Mouse (Mus musculus) forebrain, embryonic 15.5 days (tissue): ENCODE measurements around the gene Cela1. TPM values are rescaled to one million over a fixed set of nuclear protein-coding genes. Genes with fewer than 3 reads are reported as not detected.

Experiments used
- ATAC-seq: fragments of 200-750 bp; cut with Nextera tagmentation; replicated peaks from 2 replicates; pipeline ENCODE4 v1.8.0; 2017; ENCODE audit warnings: mild to moderate bottlenecking, moderate TSS enrichment, moderate library complexity
- H3K27ac ChIP-seq: fragments of 300-500 bp; sonication (generic); replicated peaks from 2 replicates; pipeline ENCODE4 v1.5.1; 2015; ENCODE audit warnings: mild to moderate bottlenecking, inconsistent platforms
- H3K27me3 ChIP-seq: fragments of 300-500 bp; sonication (generic); 2 replicates; pipeline ENCODE4 v1.6.1; 2015; ENCODE audit warnings: inconsistent platforms
- H3K36me3 ChIP-seq: fragments of 300-500 bp; sonication (generic); 2 replicates; pipeline ENCODE4 v1.6.1; 2015; ENCODE audit warnings: mild to moderate bottlenecking, inconsistent platforms
- H3K4me1 ChIP-seq: fragments of 300-500 bp; sonication (generic); 2 replicates; pipeline ENCODE4 v1.6.1; 2015; ENCODE audit warnings: inconsistent platforms
- H3K4me2 ChIP-seq: fragments of 300-500 bp; sonication (generic); replicated peaks from 2 replicates; pipeline ENCODE4 v1.6.1; 2015; ENCODE audit warnings: mild to moderate bottlenecking, inconsistent platforms
- H3K4me3 ChIP-seq: fragments of 300-500 bp; sonication (generic); 2 replicates; pipeline ENCODE4 v1.5.1; 2015; ENCODE audit warnings: mild to moderate bottlenecking, inconsistent platforms
- H3K9ac ChIP-seq: fragments of 300-500 bp; sonication (generic); replicated peaks from 2 replicates; pipeline ENCODE4 v1.6.1; 2015; ENCODE audit warnings: mild to moderate bottlenecking, inconsistent platforms
- H3K9me3 ChIP-seq: fragments of 300-500 bp; sonication (generic); 2 replicates; pipeline ENCODE4 v1.6.1; 2016; ENCODE audit warnings: inconsistent platforms
- WGBS: fragments of 180-500 bp; shearing (Covaris S2); methylation state at CpG from one replicate; pipeline ENCODE4 v1.1.7; 2015; ENCODE audit warnings: mixed read lengths; 5-methylcytosine and 5-hydroxymethylcytosine counted together
- polyA plus RNA-seq: library from polyadenylated mRNA; unstranded; fragments of >200 nt; fragmentation: Nextera tagmentation; extraction: Ambion mirVana; gene quantifications from 2 replicates; pipeline ENCODE4 v1.2.1, GENCODE M21; 2015

Gene Cela1
- polyA plus RNA-seq, 1 experiment from 2014 or later = 0.43 TPM

DNA sequence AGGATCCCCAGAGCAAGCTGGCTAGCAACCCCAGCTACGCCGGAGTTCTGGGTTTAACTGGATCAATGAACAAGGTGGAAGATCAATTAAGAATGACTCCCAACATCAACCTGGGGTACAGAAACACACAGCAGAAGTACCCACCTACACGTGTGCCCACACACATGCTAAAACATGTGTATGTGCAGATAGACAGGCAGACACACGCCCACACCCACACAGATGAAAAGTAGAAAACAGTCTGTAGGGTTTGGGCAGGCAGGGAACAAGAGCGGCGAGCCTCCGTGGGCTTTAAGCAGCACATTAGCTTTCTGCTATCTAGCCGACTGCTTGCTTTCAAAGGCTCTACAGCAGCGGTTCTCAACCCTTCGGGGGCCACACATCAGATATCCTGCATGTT, 13.4 kb upstream of the Cela1 start:
- Histone ChIP-seq H3K9ac (no peak overlapping the region), H3K4me2 (no peak overlapping the region), H3K4me3 (no peak overlapping the region), H3K27me3 (peaks cover 5% of the 10 kb centered on the region; the same call in 1 of the 2 replicates), H3K27ac (no peak overlapping the region), H3K4me1 (peaks cover 5% of the 10 kb centered on the region; the same call in 1 of the 2 replicates), H3K36me3 (no peaks in the 10 kb centered on the region), H3K9me3 (no peaks in the 10 kb centered on the region)
- 63% methylated on average over 10 of the region's 10 CpGs for WGBS
- ATAC-seq = no peak

DNA sequence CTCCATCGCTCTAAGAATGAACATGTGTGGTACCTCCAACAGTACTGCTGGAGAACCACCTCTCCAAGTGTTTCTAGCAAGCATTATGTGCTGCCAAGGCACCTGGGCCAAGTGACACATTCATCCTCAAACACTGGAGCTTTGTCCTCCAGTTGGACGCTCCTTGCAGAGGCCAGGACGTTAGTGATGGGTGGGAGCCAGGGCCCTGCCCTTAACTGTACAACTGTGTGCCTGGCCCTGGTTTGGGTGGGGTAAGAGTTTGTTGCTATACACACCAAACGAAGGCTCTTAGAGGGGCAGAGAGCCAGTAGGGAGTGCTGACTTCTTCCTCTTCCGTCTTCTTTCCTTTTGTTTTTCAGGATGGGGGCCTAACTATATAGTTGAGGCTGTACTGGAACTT, 12.7 kb upstream of the Cela1 start:
- H3K27me3 ChIP-seq = peaks cover 5% of the 10 kb centered on the region; the same call in 1 of the 2 replicates
- no peaks in the 10 kb centered on the region for H3K9me3 ChIP-seq
- peaks cover 5% of the 10 kb centered on the region; the same call in 1 of the 2 replicates for H3K4me1 ChIP-seq
- H3K4me3 ChIP-seq = no peak overlapping the region
- ATAC-seq = no peak
- no peak overlapping the region for H3K9ac ChIP-seq
- H3K4me2 ChIP-seq = no peak overlapping the region
- WGBS = 70% methylated on average over 5 of the region's 5 CpGs
- H3K36me3 ChIP-seq = no peaks in the 10 kb centered on the region
- no peak overlapping the region for H3K27ac ChIP-seq

DNA sequence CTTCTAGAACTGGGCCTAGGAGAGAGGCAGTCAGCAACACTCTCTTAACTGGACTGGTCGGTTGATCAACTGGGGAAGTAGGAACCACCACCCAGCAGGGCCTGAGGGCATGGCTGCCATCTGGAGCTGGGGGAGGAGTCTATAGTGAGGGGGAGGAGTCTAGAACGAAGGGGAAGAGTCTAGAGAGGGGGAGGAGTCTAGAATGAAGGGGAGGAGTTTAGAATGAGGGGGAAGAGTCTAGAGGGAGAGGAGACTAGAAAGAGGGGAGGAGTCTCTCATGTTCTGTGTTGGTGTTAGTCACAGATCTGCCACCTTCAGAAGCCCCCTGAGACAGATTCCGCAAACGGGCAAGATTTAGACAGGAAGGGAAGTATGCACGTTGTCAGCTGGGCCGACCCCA, 11.7 kb upstream of the Cela1 start:
- H3K27me3 ChIP-seq = peaks cover 5% of the 10 kb centered on the region; the same call in 1 of the 2 replicates
- no peak overlapping the region for H3K9ac ChIP-seq
- 79% methylated on average over 6 of the region's 6 CpGs for WGBS
- no peaks in the 10 kb centered on the region for H3K36me3 ChIP-seq
- no peak for ATAC-seq
- peaks cover 5% of the 10 kb centered on the region; the same call in 1 of the 2 replicates for H3K4me1 ChIP-seq
- no peak overlapping the region for H3K27ac ChIP-seq
- H3K9me3 ChIP-seq = no peaks in the 10 kb centered on the region
- no peak overlapping the region for H3K4me3 ChIP-seq
- H3K4me2 ChIP-seq = no peak overlapping the region

DNA sequence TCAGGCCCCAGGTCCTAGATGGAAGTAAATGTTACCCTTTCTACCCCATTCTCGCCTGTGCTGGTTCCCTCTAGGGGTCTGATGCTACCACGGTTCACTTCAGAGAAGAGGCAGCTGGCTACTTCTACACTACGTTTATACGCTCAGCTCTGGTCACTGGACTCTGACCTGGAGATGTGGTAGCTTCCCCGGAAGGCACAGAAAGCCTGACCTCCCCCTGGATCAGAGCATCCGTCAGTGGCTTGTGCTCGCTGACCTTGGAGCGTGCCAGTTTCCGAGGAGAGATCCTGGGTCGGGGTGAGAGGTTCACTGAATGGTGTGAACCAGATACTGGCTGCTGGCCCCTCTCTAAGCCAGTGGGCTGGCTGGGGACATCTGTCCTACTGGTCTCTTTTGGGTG, 10.4 kb upstream of the Cela1 start:
- Histone ChIP-seq H3K4me3 (no peak overlapping the region), H3K9ac (no peak overlapping the region), H3K36me3 (no peaks in the 10 kb centered on the region), H3K27me3 (no peaks in the 10 kb centered on the region), H3K9me3 (no peaks in the 10 kb centered on the region), H3K27ac (no peak overlapping the region), H3K4me1 (no peaks in the 10 kb centered on the region), H3K4me2 (no peak overlapping the region)
- WGBS = 84% methylated on average over 10 of the region's 10 CpGs
- no peak for ATAC-seq

- H3K4me1 ChIP-seq = no peaks in the 10 kb centered on the region
- no peak overlapping the region for H3K4me2 ChIP-seq
- no peak overlapping the region for H3K27ac ChIP-seq
- no peak overlapping the region for H3K9ac ChIP-seq
- WGBS = 81% methylated on average over 9 of the region's 9 CpGs
- no peaks in the 10 kb centered on the region for H3K36me3 ChIP-seq
- H3K27me3 ChIP-seq = no peaks in the 10 kb centered on the region
- peaks cover 10% of the 10 kb centered on the region for H3K9me3 ChIP-seq
- ATAC-seq = no peak
- no peak overlapping the region for H3K4me3 ChIP-seq
Observed at GRCm38 (mm10) chr15:100694406-100694805, 6.7 kb upstream of the Cela1 start.

- no peak for ATAC-seq
- 88% methylated on average over 3 of the region's 3 CpGs for WGBS
- no peak overlapping the region for H3K27ac ChIP-seq
- H3K4me1 ChIP-seq = no peaks in the 10 kb centered on the region
- no peak overlapping the region for H3K4me3 ChIP-seq
- H3K4me2 ChIP-seq = no peak overlapping the region
- no peaks in the 10 kb centered on the region for H3K36me3 ChIP-seq
- H3K9me3 ChIP-seq = peaks cover 10% of the 10 kb centered on the region
- H3K27me3 ChIP-seq = no peaks in the 10 kb centered on the region
- no peak overlapping the region for H3K9ac ChIP-seq
Observed at GRCm38 (mm10) chr15:100691990-100692389, 4.3 kb upstream of the Cela1 start.

DNA sequence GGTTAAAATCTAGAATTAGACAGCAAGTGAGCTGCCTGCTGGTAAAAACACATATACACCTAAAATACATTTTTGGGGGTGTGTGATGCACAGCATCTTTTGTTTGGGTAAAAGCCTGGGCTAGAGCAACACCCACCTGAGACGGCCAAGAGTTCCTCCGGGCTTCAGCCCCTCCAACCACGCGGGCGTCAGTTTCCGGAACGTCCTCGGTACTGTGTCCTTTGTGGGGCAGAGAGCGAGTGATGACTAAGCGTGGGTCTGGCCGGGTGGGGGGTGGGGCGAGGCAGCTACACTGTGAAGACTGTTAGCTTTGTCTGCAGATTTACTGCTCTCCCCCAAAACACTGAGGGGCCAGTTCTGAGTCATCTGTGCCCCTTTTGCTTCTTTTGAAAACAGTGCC, 732 bp downstream of the Cela1 start:
- Histone ChIP-seq H3K4me2 (no peak overlapping the region), H3K4me1 (no peaks in the 10 kb centered on the region), H3K4me3 (no peak overlapping the region), H3K27ac (no peak overlapping the region), H3K9me3 (peaks cover 10% of the 10 kb centered on the region), H3K36me3 (no peaks in the 10 kb centered on the region), H3K27me3 (no peaks in the 10 kb centered on the region), H3K9ac (no peak overlapping the region)
- ATAC-seq = no peak
- WGBS = 58% methylated on average over 12 of the region's 12 CpGs

GRCm38 (mm10) chr15:100686434-100686833, 1.3 kb downstream of the Cela1 start:
- no peak overlapping the region for H3K4me3 ChIP-seq
- H3K27me3 ChIP-seq = no peaks in the 10 kb centered on the region
- H3K36me3 ChIP-seq = no peaks in the 10 kb centered on the region
- H3K27ac ChIP-seq = no peak overlapping the region
- H3K4me2 ChIP-seq = no peak overlapping the region
- no peaks in the 10 kb centered on the region for H3K4me1 ChIP-seq
- ATAC-seq = no peak
- peaks cover 10% of the 10 kb centered on the region for H3K9me3 ChIP-seq
- no peak overlapping the region for H3K9ac ChIP-seq
- 76% methylated on average over 6 of the region's 6 CpGs for WGBS

DNA sequence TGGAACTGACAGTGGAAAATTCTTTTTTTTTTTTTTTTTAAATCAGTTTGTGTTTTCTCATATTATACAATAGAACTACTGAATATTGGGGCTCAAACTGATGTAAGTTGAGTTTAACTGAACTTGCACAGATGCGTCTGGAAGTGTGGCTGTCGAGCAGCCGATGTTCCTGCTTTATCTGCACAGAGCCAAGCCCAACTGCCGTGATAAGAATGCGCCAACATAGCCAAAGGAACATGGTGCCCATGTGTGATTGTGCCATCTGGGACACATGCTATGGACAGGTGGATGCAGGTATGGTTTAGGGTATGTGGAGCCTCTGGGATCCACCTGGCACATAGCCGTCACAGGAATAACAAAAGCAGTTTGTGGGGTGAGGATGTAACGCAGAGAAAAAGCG, 1.9 kb downstream of the Cela1 start:
- H3K4me1 ChIP-seq = no peaks in the 10 kb centered on the region
- H3K9ac ChIP-seq = no peak overlapping the region
- ATAC-seq = no peak

DNA sequence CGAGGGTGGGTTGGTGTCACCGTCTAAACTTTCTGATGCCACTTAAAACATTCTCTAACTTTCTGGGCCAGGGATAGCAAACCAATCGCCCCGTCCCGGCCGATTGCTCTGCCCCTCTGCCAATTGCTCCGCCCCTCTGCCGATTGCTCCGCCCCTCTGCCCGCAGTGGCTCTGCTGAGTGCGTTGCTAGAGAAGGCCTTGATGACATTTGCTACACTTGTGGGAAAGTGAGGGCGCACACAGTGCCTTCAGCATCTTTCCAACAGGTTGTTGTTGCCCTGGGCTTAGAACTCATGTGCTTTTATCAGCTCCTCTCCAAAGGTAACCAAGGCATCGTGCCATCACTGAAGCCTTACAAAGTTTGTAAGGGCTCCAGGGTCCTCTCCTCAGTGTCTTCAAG, 2.5 kb downstream of the Cela1 start:
- no peaks in the 10 kb centered on the region for H3K4me1 ChIP-seq
- no peak overlapping the region for H3K9ac ChIP-seq
- H3K4me3 ChIP-seq = no peak overlapping the region
- no peak for ATAC-seq
- no peak overlapping the region for H3K4me2 ChIP-seq
- no peak overlapping the region for H3K27ac ChIP-seq
- no peaks in the 10 kb centered on the region for H3K27me3 ChIP-seq
- H3K9me3 ChIP-seq = peaks cover under 1% of the 10 kb centered on the region; the same call in 1 of the 2 replicates
- WGBS = 30% methylated on average over 13 of the region's 13 CpGs
- H3K36me3 ChIP-seq = no peaks in the 10 kb centered on the region

More for the DNA sequence above, 1.9 kb downstream of the Cela1 start:
- H3K4me3 ChIP-seq = no peak overlapping the region
- WGBS = 93% methylated on average over 8 of the region's 8 CpGs
- H3K4me2 ChIP-seq = no peak overlapping the region
- H3K27me3 ChIP-seq = no peaks in the 10 kb centered on the region
- peaks cover 7% of the 10 kb centered on the region for H3K9me3 ChIP-seq
- no peaks in the 10 kb centered on the region for H3K36me3 ChIP-seq
- H3K27ac ChIP-seq = no peak overlapping the region

- ATAC-seq = no peak
- Histone ChIP-seq H3K4me2 (no peak overlapping the region), H3K27ac (no peak overlapping the region), H3K9ac (no peak overlapping the region), H3K36me3 (no peaks in the 10 kb centered on the region), H3K27me3 (no peaks in the 10 kb centered on the region), H3K9me3 (no peaks in the 10 kb centered on the region), H3K4me3 (no peak overlapping the region), H3K4me1 (no peaks in the 10 kb centered on the region)
- WGBS = 77% methylated on average over 10 of the region's 10 CpGs
Observed at GRCm38 (mm10) chr15:100684450-100684849, 3.3 kb downstream of the Cela1 start.

GRCm38 (mm10) chr15:100683041-100683440, 4.7 kb downstream of the Cela1 start:
- 50% methylated on average over 2 of the region's 2 CpGs for WGBS
- H3K27ac ChIP-seq = no peak overlapping the region
- no peak overlapping the region for H3K4me3 ChIP-seq
- H3K4me1 ChIP-seq = no peaks in the 10 kb centered on the region
- H3K9me3 ChIP-seq = no peaks in the 10 kb centered on the region
- no peaks in the 10 kb centered on the region for H3K36me3 ChIP-seq
- H3K27me3 ChIP-seq = no peaks in the 10 kb centered on the region
- no peak overlapping the region for H3K9ac ChIP-seq
- H3K4me2 ChIP-seq = no peak overlapping the region
- no peak for ATAC-seq

DNA sequence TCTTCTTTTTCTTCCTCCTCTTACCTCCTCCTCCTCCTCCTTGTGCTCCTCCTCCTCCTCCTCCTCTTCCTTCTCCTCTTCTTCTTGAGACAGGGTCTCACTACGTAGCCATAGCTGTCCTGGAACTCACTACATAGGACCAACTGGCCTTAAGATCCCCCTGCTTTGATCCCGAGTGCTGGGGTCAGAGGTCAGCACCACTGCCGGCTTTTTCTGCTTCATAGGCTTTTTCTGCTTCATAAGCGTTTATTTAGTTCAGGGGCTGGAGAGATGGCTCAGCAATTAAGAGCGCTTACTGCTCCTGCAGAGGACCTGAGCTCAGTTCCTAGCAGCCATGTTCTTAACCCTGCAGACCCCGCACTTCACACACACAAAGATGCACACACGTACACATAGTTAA, 6.0 kb downstream of the Cela1 start:
- Histone ChIP-seq H3K27ac (no peak overlapping the region), H3K9ac (no peak overlapping the region), H3K4me3 (no peak overlapping the region), H3K9me3 (no peaks in the 10 kb centered on the region), H3K36me3 (no peaks in the 10 kb centered on the region), H3K4me1 (no peaks in the 10 kb centered on the region), H3K4me2 (no peak overlapping the region), H3K27me3 (no peaks in the 10 kb centered on the region)
- 35% methylated on average over 7 of the region's 7 CpGs for WGBS
- ATAC-seq = no peak
